Mouse (Mus musculus) olfactory bulb, adult 2 months (tissue): ENCODE measurements around the gene Tbc1d10b.

ENCODE experiments used
- CTCF ChIP-seq: fragments of 200-500 bp; IDR thresholded peaks from 2 replicates; pipeline ENCODE4 v1.5.1; 2012; ENCODE audit warnings: low read depth, mild to moderate bottlenecking, low read length, moderate library complexity; ENCODE audit not compliant: insufficient read depth
- POLR2A ChIP-seq: fragments of 200-500 bp; IDR thresholded peaks from 2 replicates; pipeline ENCODE4 v1.6.1; 2012; ENCODE audit warnings: mild to moderate bottlenecking, low read depth, low read length, moderate library complexity; ENCODE audit not compliant: insufficient read depth

GRCm38 (mm10) chr7:127152464-127152863 lies 55.8 kb downstream of the Tbc1d10b start:
- TF ChIP-seq CTCF: no peak
- no peak for TF ChIP-seq POLR2A
